ENCODE assay signal across 8 mouse cellular contexts in genomic region chr3:119782022-119782945, GRCm38 (mm10). TPM values are rescaled to one million over a fixed set of nuclear protein-coding genes. Genes with fewer than 3 reads are reported as not detected.
DNase-seq lines count a peak whose midpoint lies in the region; ATAC-seq lines count a peak whose summit lies in the region.

No protein-coding gene starts in this region.

- H3K36me3 ChIP-seq in hindbrain, embryonic 12.5 days: 0 out of 2 replicates have a peak, but pooled peaks cover 4% of the 10 kb centered on the region

- H3K9ac ChIP-seq in hindbrain, embryonic 12.5 days: peak overlapping the region; percentile 100

- no peaks in the 10 kb centered on the region for H3K27me3 ChIP-seq in hindbrain, embryonic 12.5 days

- H3K4me1 ChIP-seq in hindbrain, embryonic 12.5 days: peaks cover 22% of the 10 kb centered on the region

- H3K27ac ChIP-seq in hindbrain, embryonic 12.5 days: peak overlapping the region; percentile 100

- ATAC-seq in hindbrain, embryonic 12.5 days (ENCODE audit: low FRiP score): peak; percentile 71

- DNase-seq in ZHBTc4 (ENCODE audit: low read depth, low spot score): peak; percentile 75
- peak; percentile 77 to 79 for DNase-seq in cerebellum, postnatal 14 days
- peak; percentile 44 to 52 for DNase-seq in frontal cortex, postnatal 10 days (ENCODE audit: low spot score in 2 of 2)
- DNase-seq in layer of hippocampus, postnatal 14 days (ENCODE audit: low spot score in 2 of 2): peak; percentile 50 to 56
- DNase-seq in lung, postnatal 10 days: peak; percentile 69
- peak; percentile 18 for DNase-seq in retina, adult 2 months (ENCODE audit: low read depth, low spot score)
- DNase-seq in urinary bladder, adult 2 months (ENCODE audit: low spot score): peak; percentile 62

- no peaks in the 10 kb centered on the region for H3K9me3 ChIP-seq in hindbrain, embryonic 12.5 days (replicated peaks)

- peak overlapping the region; percentile 97 for H3K4me3 ChIP-seq in hindbrain, embryonic 12.5 days

- H3K4me2 ChIP-seq in hindbrain, embryonic 12.5 days (replicated peaks): peak overlapping the region; percentile 66

- under 1% methylated on average over 55 of the region's 63 CpGs for WGBS in hindbrain, embryonic 12.5 days

RNA-seq across cellular contexts. Expression of gene Ptbp2, which starts 2.0 kb away (rescaled TPM):
- 298 and 302 TPM in 2 replicates for polyA plus RNA-seq in hindbrain, embryonic 12.5 days (2016; fragmentation: Nextera tagmentation; extraction: Ambion mirVana)
- total RNA-seq in layer of hippocampus, postnatal 14 days (2021): 100 to 1,000 TPM; 136 to 146 TPM
- 91.3 and 92.9 TPM in 2 replicates for polyA plus RNA-seq in urinary bladder, adult 2 months (2012; rRNA removed)

Comparison
In these comparisons a context has a peak if more than half of its experiments do, and no peak if none do; other contexts are left out.
1. Peak in every context shown above with its lines: DNase-seq, ATAC-seq, H3K4me3 ChIP-seq and H3K27ac ChIP-seq.
2. DNase-seq: peak in every context shown above with its lines; median percentile 78 in cerebellum, postnatal 14 days; 75 in ZHBTc4; 69 in lung, postnatal 10 days; 62 in urinary bladder, adult 2 months; 53 in layer of hippocampus, postnatal 14 days; 48 in frontal cortex, postnatal 10 days; 18 in retina, adult 2 months.